Mouse (Mus musculus) liver, adult 2 months (tissue): ENCODE data around the gene Emb. TPM values are rescaled to one million over a fixed set of nuclear protein-coding genes. Genes with fewer than 3 reads are reported as not detected.

Source experiments
- DNase-seq: peaks from one replicate; pipeline ENCODE4 v3.0.0-alpha.2; 2011; ENCODE audit warnings: low read depth, low spot score; ENCODE audit errors: extremely low read depth
- H3K27ac ChIP-seq: fragments of 200-500 bp; replicated peaks from 2 replicates; pipeline ENCODE4 v1.5.1; 2012; ENCODE audit warnings: low read depth, mild to moderate bottlenecking, control low read depth, inconsistent platforms, low read length; ENCODE audit not compliant: insufficient read depth
- H3K27me3 ChIP-seq: fragments of 200-500 bp; 2 replicates; pipeline ENCODE4 v1.6.1; 2012; ENCODE audit warnings: mild to moderate bottlenecking, moderate library complexity, low read length, inconsistent platforms; ENCODE audit not compliant: control insufficient read depth, insufficient read depth
- H3K36me3 ChIP-seq: fragments of 200-500 bp; 2 replicates; pipeline ENCODE4 v1.6.1; 2012; ENCODE audit warnings: low read length, inconsistent platforms; ENCODE audit not compliant: control insufficient read depth, insufficient read depth
- H3K4me1 ChIP-seq: fragments of 200-500 bp; 2 replicates; pipeline ENCODE4 v1.6.1; 2011; ENCODE audit warnings: low read length; ENCODE audit not compliant: control insufficient read depth, insufficient read depth
- H3K4me3 ChIP-seq: fragments of 200-500 bp; 2 replicates; pipeline ENCODE4 v1.5.1; 2011; ENCODE audit warnings: low read depth, mild to moderate bottlenecking, control low read depth, low read length, moderate library complexity; ENCODE audit not compliant: insufficient read depth
- H3K79me2 ChIP-seq: fragments of 200-500 bp; 2 replicates; pipeline ENCODE4 v1.6.1; 2012; ENCODE audit warnings: inconsistent platforms, mild to moderate bottlenecking, low read length, moderate library complexity; ENCODE audit not compliant: control insufficient read depth, insufficient read depth
- H3K9ac ChIP-seq: fragments of 200-500 bp; 2 replicates; pipeline ENCODE4 v1.6.1; 2012; ENCODE audit warnings: low read depth, mild to moderate bottlenecking, control low read depth, inconsistent platforms, low read length
- CTCF ChIP-seq: fragments of 200-500 bp; IDR thresholded peaks from 2 replicates; pipeline ENCODE4 v1.5.1; 2011; ENCODE audit warnings: low read depth, low read length, control low read depth
- POLR2A ChIP-seq: fragments of 200-500 bp; IDR thresholded peaks from 2 replicates; pipeline ENCODE4 v1.6.1; 2011; ENCODE audit warnings: low read length, control low read depth; ENCODE audit not compliant: insufficient read depth; ENCODE audit errors: extremely low read depth
- WGBS: fragments of 180-500 bp; shearing (Covaris S2); methylation state at CpG from one replicate; pipeline ENCODE4 v1.1.7; 2018; 5-methylcytosine and 5-hydroxymethylcytosine counted together
- polyA plus RNA-seq: library from polyadenylated mRNA; depleted of rRNA; stranded (reverse); fragments of >200 nt; gene quantifications from 2 replicates; pipeline ENCODE4 v1.2.3, GENCODE M21; 2012
- total RNA-seq: library from RNA; depleted of rRNA; stranded (reverse); fragments of >200 nt; gene quantifications from 2 replicates; pipeline ENCODE4 v1.2.3, GENCODE M21; 2014

Emb gene
- total and polyA plus RNA-seq, 2 experiments: 0.49 to 1.2 TPM

GRCm38 (mm10) chr13:117223125-117223524 lies 14.8 kb downstream of the Emb start:
- peaks cover 2% of the 10 kb centered on the region; the same call in 1 of the 2 replicates for H3K4me1 ChIP-seq
- no peak overlapping the region for H3K9ac ChIP-seq
- H3K4me3 ChIP-seq: no peak overlapping the region
- 30% methylated on average over 5 of the region's 5 CpGs for WGBS
- no peak overlapping the region for H3K27ac ChIP-seq
- H3K27me3 ChIP-seq: peaks cover 18% of the 10 kb centered on the region
- H3K36me3 ChIP-seq: no peaks in the 10 kb centered on the region
- DNase-seq: no peak
- H3K79me2 ChIP-seq: no peaks in the 10 kb centered on the region
- TF ChIP-seq CTCF: no peak
- TF ChIP-seq POLR2A: no peak

- Histone ChIP-seq H3K4me1 (peaks cover 2% of the 10 kb centered on the region; the same call in 1 of the 2 replicates), H3K27ac (no peak overlapping the region), H3K36me3 (no peaks in the 10 kb centered on the region), H3K27me3 (peaks cover 15% of the 10 kb centered on the region), H3K79me2 (no peaks in the 10 kb centered on the region), H3K4me3 (no peak overlapping the region), H3K9ac (no peak overlapping the region)
- 74% methylated on average over 2 of the region's 2 CpGs for WGBS
- TF ChIP-seq POLR2A: no peak
- no peak for TF ChIP-seq CTCF
- no peak for DNase-seq
Measured at GRCm38 (mm10) chr13:117224901-117225300, 16.6 kb downstream of the Emb start.

GRCm38 (mm10) chr13:117225561-117225960 lies 17.2 kb downstream of the Emb start:
- peaks cover 10% of the 10 kb centered on the region for H3K27me3 ChIP-seq
- WGBS: 83% methylated on average over 6 of the region's 6 CpGs
- TF ChIP-seq POLR2A: no peak
- no peak for TF ChIP-seq CTCF
- H3K36me3 ChIP-seq: no peaks in the 10 kb centered on the region
- no peak for DNase-seq
- no peak overlapping the region for H3K27ac ChIP-seq
- peaks cover 2% of the 10 kb centered on the region; the same call in 1 of the 2 replicates for H3K4me1 ChIP-seq
- H3K9ac ChIP-seq: no peak overlapping the region
- no peak overlapping the region for H3K4me3 ChIP-seq
- no peaks in the 10 kb centered on the region for H3K79me2 ChIP-seq

GRCm38 (mm10) chr13:117230371-117231110 lies 22.2 kb downstream of the Emb start:
- no peaks in the 10 kb centered on the region for H3K4me1 ChIP-seq
- no peak overlapping the region for H3K4me3 ChIP-seq
- H3K27ac ChIP-seq: no peak overlapping the region
- H3K27me3 ChIP-seq: no peaks in the 10 kb centered on the region
- H3K79me2 ChIP-seq: no peaks in the 10 kb centered on the region
- TF ChIP-seq CTCF: no peak
- TF ChIP-seq POLR2A: no peak
- 54% methylated on average over 6 of the region's 6 CpGs for WGBS
- no peaks in the 10 kb centered on the region for H3K36me3 ChIP-seq
- H3K9ac ChIP-seq: no peak overlapping the region
- no peak for DNase-seq

- H3K36me3 ChIP-seq: no peaks in the 10 kb centered on the region
- no peaks in the 10 kb centered on the region for H3K27me3 ChIP-seq
- H3K9ac ChIP-seq: no peak overlapping the region
- no peak for TF ChIP-seq CTCF
- H3K4me3 ChIP-seq: no peak overlapping the region
- 91% methylated on average over 8 of the region's 8 CpGs for WGBS
- no peaks in the 10 kb centered on the region for H3K79me2 ChIP-seq
- H3K27ac ChIP-seq: no peak overlapping the region
- DNase-seq: no peak
- no peaks in the 10 kb centered on the region for H3K4me1 ChIP-seq
Measured at GRCm38 (mm10) chr13:117233808-117234207, 25.5 kb downstream of the Emb start.

- Histone ChIP-seq H3K4me1 (no peaks in the 10 kb centered on the region), H3K4me3 (no peak overlapping the region), H3K27me3 (no peaks in the 10 kb centered on the region), H3K27ac (no peak overlapping the region), H3K79me2 (no peaks in the 10 kb centered on the region), H3K9ac (no peak overlapping the region), H3K36me3 (no peaks in the 10 kb centered on the region)
- TF ChIP-seq POLR2A (no peak), CTCF (no peak)
- WGBS: 81% methylated on average over 7 of the region's 7 CpGs
- no peak for DNase-seq
Measured at GRCm38 (mm10) chr13:117234486-117234885, 26.1 kb downstream of the Emb start.
